Mouse (Mus musculus): ENCODE results near the gene Lhx3. TPM values are rescaled to one million over a fixed set of nuclear protein-coding genes. Genes with fewer than 3 reads are reported as not detected.

Gene Lhx3
- total and polyA plus RNA-seq, 2 experiments from 2014 or later: not detected

DNA sequence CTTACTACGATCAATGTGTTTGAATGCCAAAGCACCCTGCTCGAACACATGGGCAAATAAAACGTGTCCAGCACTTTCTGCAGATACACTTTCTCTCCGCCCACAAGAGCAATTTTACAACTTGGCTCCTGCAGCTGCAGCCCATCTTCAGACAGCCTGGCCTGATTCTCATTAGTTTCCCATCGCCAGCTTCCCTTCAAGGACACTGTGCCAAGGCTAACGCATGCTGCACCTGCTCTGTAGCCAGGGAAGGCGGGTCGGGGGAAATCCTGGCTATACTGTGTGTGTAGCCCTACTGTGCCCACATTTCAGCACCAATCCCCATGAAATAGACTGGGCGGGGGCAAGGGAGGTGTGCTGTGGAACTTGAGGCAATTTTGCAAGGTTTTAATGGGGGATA, 32.2 kb upstream of the Lhx3 start:
- H3K27me3 ChIP-seq (ENCODE audit: insufficient read depth, low read length): no peaks in the 10 kb centered on the region
- H3K9me3 ChIP-seq (ENCODE audit: low read length): no peaks in the 10 kb centered on the region
- peak; percentile 10 for DNase-seq
- 38% methylated on average over 9 of the region's 9 CpGs for WGBS
- no peak overlapping the region for H3K27ac ChIP-seq (ENCODE audit: low read depth, low read length)
- peaks cover 10% of the 10 kb centered on the region; the same call in 1 of the 2 replicates for H3K4me1 ChIP-seq (ENCODE audit: insufficient read depth)
- 0 out of 2 replicates have a peak, but pooled peaks have one; percentile 25 for ATAC-seq
- no peak overlapping the region for H3K4me3 ChIP-seq (ENCODE audit: low read depth, low read length)
- no peak overlapping the region for H3K4me2 ChIP-seq (ENCODE audit: low read depth)
- H3K9ac ChIP-seq: no peak overlapping the region
- H3K36me3 ChIP-seq (ENCODE audit: insufficient read depth): no peaks in the 10 kb centered on the region
- no peak for TF ChIP-seq CTCF (IDR thresholded peaks at IDR 0.05; ENCODE audit: low read depth)

DNA sequence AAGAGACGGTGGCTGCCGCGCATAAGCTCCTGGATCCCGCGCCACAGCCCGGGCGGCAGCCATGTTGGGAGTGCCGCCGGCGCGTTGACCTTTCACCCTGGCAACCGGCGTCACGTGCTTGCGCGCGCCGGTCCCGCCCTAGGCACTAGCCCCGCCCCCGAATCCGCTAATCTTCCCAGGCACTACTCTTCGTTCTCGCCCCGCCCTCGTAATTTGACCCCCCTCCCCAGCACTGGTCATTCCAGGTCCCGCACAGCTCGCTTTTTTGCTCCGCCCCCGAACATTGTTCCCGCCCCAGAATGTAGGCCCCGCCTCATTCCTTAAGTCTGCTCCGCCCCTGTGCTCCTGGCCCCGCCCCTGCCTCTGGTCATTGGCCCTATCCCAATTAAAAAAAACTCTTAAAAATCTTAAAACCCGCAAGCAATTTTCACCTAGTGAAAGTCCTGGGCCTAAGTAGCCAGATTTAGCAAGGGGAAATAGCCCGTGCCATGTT, 29.2 kb upstream of the Lhx3 start, which contains the start of gene Qsox2:
Qsox2 (minus strand) TSS at position 236 of the 493 bp plus-strand sequence.
- Histone ChIP-seq H3K4me3 (ENCODE audit: low read depth, low read length) (peak within 1 kb of the TSS; percentile 89), H3K36me3 (ENCODE audit: insufficient read depth) (no peaks in the 10 kb centered on the region), H3K4me1 (ENCODE audit: insufficient read depth) (peaks cover 10% of the 10 kb centered on the region; the same call in 1 of the 2 replicates), H3K9me3 (ENCODE audit: low read length) (no peaks in the 10 kb centered on the region), H3K27me3 (ENCODE audit: insufficient read depth, low read length) (no peaks in the 10 kb centered on the region), H3K9ac (peak within 1 kb of the TSS; percentile 90), H3K4me2 (ENCODE audit: low read depth) (peak within 1 kb of the TSS; percentile 93), H3K27ac (ENCODE audit: low read depth, low read length) (peak within 1 kb of the TSS; percentile 85)
- ATAC-seq (peak; percentile 94), DNase-seq (peak; percentile 92)
- 2% methylated on average over 36 of the region's 36 CpGs for WGBS
- no peak for TF ChIP-seq CTCF (IDR thresholded peaks at IDR 0.05; ENCODE audit: low read depth)

DNA sequence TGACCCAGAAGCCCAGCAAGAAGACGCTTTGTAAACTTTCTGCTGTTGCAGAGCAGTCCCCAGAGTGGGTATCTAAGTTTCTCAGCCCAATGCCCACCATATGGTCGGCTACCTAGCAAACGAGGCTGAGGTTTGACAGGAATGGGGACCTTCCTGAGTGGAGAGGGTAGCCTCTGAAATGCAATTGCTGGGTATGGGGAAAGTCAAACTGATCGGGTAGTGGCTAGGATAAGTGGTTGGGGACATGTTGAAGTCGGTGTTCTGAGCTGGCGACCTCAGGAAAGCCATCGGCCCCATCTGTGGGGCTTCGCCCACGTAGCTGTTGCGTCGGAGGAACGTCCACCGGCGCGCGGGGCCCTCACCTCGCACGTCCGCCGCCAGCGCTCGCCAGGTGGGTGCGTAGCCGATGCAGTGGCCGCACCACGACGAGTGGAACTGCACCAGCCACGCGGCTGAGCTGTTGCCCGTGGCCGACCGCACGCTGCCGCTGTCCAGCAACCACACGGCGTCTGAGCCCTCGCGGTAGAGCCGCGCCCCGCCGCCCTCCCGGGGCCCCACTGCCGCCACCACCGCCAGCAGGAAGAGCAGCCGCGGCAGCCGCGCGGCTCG, 28.7 kb upstream of the Lhx3 start:
- ATAC-seq (peak; percentile 54), DNase-seq (peak; percentile 2)
- WGBS: 4% methylated on average over 51 of the region's 51 CpGs

DNA sequence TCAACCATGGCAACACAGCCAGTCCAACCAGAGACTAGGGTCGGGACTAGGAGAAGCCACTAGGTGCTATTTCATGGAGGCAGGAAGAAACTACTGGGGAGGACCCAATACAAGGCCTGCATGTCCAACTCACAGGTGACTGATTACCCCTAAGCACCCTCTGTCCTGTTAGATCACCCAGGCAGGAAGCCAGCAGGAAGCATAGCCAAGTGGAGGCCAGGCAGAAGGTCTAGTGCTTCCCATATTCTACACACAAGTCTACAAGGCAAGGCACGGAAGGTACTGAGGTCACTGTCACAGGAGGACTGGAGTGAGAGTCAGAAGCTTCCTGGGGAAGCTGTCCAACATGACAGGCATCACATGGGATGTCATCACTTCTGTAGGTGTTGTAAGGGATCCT, 26.7 kb upstream of the Lhx3 start:
- no peak for TF ChIP-seq CTCF (IDR thresholded peaks at IDR 0.05; ENCODE audit: low read depth)
- Histone ChIP-seq H3K4me1 (ENCODE audit: insufficient read depth) (peaks cover 10% of the 10 kb centered on the region; the same call in 1 of the 2 replicates), H3K27ac (ENCODE audit: low read depth, low read length) (no peak overlapping the region), H3K36me3 (ENCODE audit: insufficient read depth) (no peaks in the 10 kb centered on the region; the same call in 1 of the 2 replicates), H3K9me3 (ENCODE audit: low read length) (no peaks in the 10 kb centered on the region), H3K27me3 (ENCODE audit: insufficient read depth, low read length) (no peaks in the 10 kb centered on the region), H3K9ac (no peak overlapping the region), H3K4me2 (ENCODE audit: low read depth) (no peak overlapping the region), H3K4me3 (ENCODE audit: low read depth, low read length) (no peak overlapping the region)
- WGBS: 85% methylated on average over 2 of the region's 2 CpGs
- ATAC-seq: no peak
- no peak for DNase-seq

More for the DNA sequence above, 28.7 kb upstream of the Lhx3 start:
- H3K36me3 ChIP-seq (ENCODE audit: insufficient read depth): no peaks in the 10 kb centered on the region
- peak overlapping the region; percentile 85 for H3K27ac ChIP-seq (ENCODE audit: low read depth, low read length)
- peak overlapping the region; percentile 89 for H3K4me3 ChIP-seq (ENCODE audit: low read depth, low read length)
- no peak for TF ChIP-seq CTCF (IDR thresholded peaks at IDR 0.05; ENCODE audit: low read depth)
- H3K9me3 ChIP-seq (ENCODE audit: low read length): no peaks in the 10 kb centered on the region
- H3K4me1 ChIP-seq (ENCODE audit: insufficient read depth): peaks cover 10% of the 10 kb centered on the region; the same call in 1 of the 2 replicates
- H3K9ac ChIP-seq: peak overlapping the region; percentile 90
- no peaks in the 10 kb centered on the region for H3K27me3 ChIP-seq (ENCODE audit: insufficient read depth, low read length)
- peak overlapping the region; percentile 93 for H3K4me2 ChIP-seq (ENCODE audit: low read depth)

DNA sequence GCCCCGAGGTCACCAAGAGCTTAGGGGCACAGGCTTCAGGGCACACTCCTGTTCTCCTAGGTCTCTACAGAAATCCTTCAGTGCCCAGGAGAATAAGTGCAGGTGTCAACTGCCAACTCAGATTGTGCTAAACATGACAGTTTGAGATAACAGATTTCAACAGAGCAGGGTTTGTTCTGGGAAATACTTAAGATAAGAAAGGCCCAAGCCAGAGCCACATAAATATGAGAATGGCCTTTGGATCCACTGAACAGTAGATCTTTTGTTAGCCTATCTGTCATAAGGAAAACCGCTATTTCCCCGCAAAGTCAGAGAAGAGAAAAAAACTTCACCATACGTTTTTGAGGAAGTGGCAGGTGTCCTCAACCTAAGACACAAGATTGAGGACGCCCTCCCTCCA, 26.2 kb upstream of the Lhx3 start:
- H3K9ac ChIP-seq: no peak overlapping the region
- ATAC-seq (no peak), DNase-seq (no peak)
- WGBS: 85% methylated on average over 5 of the region's 5 CpGs
- H3K4me2 ChIP-seq (ENCODE audit: low read depth): no peak overlapping the region
- H3K4me1 ChIP-seq (ENCODE audit: insufficient read depth): peaks cover 10% of the 10 kb centered on the region; the same call in 1 of the 2 replicates
- H3K9me3 ChIP-seq (ENCODE audit: low read length): no peaks in the 10 kb centered on the region
- no peaks in the 10 kb centered on the region for H3K27me3 ChIP-seq (ENCODE audit: insufficient read depth, low read length)
- no peak for TF ChIP-seq CTCF (IDR thresholded peaks at IDR 0.05; ENCODE audit: low read depth)
- no peak overlapping the region for H3K4me3 ChIP-seq (ENCODE audit: low read depth, low read length)
- H3K36me3 ChIP-seq (ENCODE audit: insufficient read depth): no peaks in the 10 kb centered on the region; the same call in 1 of the 2 replicates
- no peak overlapping the region for H3K27ac ChIP-seq (ENCODE audit: low read depth, low read length)

DNA sequence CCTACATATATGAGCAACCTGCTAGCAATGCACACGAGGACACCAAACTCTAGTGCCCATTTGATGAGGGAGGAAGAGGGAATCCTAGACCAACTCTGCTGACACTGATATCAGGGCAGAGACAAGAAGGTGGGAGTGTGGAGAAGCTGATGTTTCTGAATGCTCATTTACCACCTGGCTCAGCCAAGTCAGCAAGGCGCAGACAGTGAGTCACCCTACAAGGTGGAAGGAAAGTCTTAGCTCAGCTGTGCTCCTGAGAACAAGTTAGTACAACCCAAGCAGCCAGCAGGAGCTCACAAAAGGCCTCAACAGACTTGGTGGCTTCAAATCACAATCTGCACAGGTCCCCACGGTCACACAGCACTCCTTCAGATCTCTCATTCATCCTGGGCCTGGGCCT, 23.3 kb upstream of the Lhx3 start:
- H3K9me3 ChIP-seq (ENCODE audit: low read length): no peaks in the 10 kb centered on the region
- H3K36me3 ChIP-seq (ENCODE audit: insufficient read depth): no peaks in the 10 kb centered on the region; the same call in 1 of the 2 replicates
- DNase-seq (no peak), ATAC-seq (no peak)
- H3K9ac ChIP-seq: no peak overlapping the region
- H3K4me1 ChIP-seq (ENCODE audit: insufficient read depth): peaks cover 7% of the 10 kb centered on the region; the same call in 1 of the 2 replicates
- no peak overlapping the region for H3K4me3 ChIP-seq (ENCODE audit: low read depth, low read length)
- H3K27me3 ChIP-seq (ENCODE audit: insufficient read depth, low read length): no peaks in the 10 kb centered on the region
- no peak for TF ChIP-seq CTCF (IDR thresholded peaks at IDR 0.05; ENCODE audit: low read depth)
- 85% methylated on average over 3 of the region's 3 CpGs for WGBS
- no peak overlapping the region for H3K4me2 ChIP-seq (ENCODE audit: low read depth)
- no peak overlapping the region for H3K27ac ChIP-seq (ENCODE audit: low read depth, low read length)

DNA sequence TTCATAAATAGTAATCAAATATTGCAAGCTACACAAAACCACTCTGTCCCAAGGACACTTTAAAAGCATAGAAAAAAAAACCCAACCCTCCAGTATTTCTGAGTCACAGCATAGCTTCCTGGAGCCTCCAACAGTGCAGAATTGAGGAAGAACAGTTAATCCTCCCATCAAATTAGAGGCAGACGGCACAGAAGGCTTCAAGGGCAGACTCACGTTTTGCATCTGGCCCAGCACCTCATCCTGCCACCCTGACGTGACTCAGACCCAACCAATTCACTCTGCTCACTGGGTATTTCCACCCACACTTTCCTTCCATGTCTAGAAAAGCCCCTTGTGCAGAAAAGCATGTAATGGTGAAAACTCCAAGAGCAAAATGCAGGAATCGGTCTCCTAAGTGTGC, 22.2 kb upstream of the Lhx3 start:
- no peaks in the 10 kb centered on the region; the same call in 1 of the 2 replicates for H3K36me3 ChIP-seq (ENCODE audit: insufficient read depth)
- no peak for TF ChIP-seq CTCF (IDR thresholded peaks at IDR 0.05; ENCODE audit: low read depth)
- H3K9me3 ChIP-seq (ENCODE audit: low read length): no peaks in the 10 kb centered on the region
- H3K4me2 ChIP-seq (ENCODE audit: low read depth): no peak overlapping the region
- no peaks in the 10 kb centered on the region for H3K4me1 ChIP-seq (ENCODE audit: insufficient read depth)
- H3K9ac ChIP-seq: no peak overlapping the region
- no peak overlapping the region for H3K4me3 ChIP-seq (ENCODE audit: low read depth, low read length)
- no peak for DNase-seq
- H3K27ac ChIP-seq (ENCODE audit: low read depth, low read length): no peak overlapping the region
- H3K27me3 ChIP-seq (ENCODE audit: insufficient read depth, low read length): no peaks in the 10 kb centered on the region
- WGBS: 70% methylated on average over 4 of the region's 4 CpGs
- no peak for ATAC-seq
